Mouse (Mus musculus) stomach, postnatal 0 days (tissue): ENCODE measurements around the gene Dusp12.

Experiments used
- CTCF ChIP-seq: IDR thresholded peaks from 2 replicates; pipeline ENCODE4 v1.5.1; 2016; ENCODE audit warnings: antibody characterized with exemption, low read depth, mild to moderate bottlenecking, moderate library complexity
- EP300 ChIP-seq: optimal IDR thresholded peaks from 2 replicates; pipeline ENCODE3; 2016; ENCODE audit warnings: antibody characterized with exemption

- TF ChIP-seq CTCF, result no peak
- no peak for TF ChIP-seq EP300
These were observed 46.7 kb upstream of the Dusp12 start for GRCm38 (mm10) chr1:170932043-170932442.
